Mouse (Mus musculus) MN1 (cell line): ENCODE measurements around the gene Il24.
A peak's percentile ranks its signal among the peaks of the same experiment; 100 is the strongest.

Experiments used
- DNase-seq: peaks from one replicate; pipeline ENCODE4 v3.0.0-alpha.2; 2016; ENCODE audit warnings: low spot score

The Il24 gene

DNA sequence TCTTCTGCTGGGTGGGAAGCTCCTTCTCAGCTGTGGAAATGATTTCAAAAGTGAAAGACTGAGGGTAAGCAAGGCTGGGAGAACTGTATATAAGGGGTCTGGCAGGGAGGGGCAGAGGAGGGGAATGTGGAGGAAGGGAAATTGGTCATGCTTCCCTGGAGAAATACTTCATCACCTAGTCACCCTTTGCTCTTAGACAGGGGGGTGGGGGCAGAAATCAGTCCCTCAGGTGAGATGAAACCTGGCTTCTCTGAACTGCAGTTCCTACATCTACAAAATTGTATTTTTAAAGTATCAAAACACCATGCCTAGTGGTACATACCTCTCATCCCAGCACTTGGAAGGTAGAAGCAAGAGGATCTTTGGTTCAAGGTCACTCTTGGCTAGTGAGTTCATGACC lies at the start of gene Il24:
Gene Il24 (minus strand): TSS at position 101 of the 400 bp plus-strand sequence.
- DNase-seq: no peak

DNA sequence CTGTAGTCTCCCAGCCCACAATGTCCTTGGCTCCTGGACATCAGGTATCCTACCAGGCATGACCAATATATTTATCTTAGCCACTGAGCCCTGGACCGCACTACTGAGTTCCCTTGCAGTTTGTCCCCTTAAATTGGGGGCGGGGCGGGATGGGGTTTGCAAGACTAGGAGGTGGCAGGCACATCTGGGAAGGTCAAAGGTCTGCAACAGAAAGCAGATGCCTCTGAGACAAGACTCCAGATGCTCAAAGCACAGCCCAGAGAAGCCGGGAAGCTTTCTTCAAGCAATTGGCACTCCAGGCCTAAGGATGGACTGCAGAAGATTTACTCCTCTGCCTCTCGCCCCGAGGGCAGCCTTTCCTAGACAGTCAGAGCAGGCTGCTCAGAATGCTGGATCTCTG lies 49.1 kb upstream of the Il24 start:
- DNase-seq: no peak

DNA sequence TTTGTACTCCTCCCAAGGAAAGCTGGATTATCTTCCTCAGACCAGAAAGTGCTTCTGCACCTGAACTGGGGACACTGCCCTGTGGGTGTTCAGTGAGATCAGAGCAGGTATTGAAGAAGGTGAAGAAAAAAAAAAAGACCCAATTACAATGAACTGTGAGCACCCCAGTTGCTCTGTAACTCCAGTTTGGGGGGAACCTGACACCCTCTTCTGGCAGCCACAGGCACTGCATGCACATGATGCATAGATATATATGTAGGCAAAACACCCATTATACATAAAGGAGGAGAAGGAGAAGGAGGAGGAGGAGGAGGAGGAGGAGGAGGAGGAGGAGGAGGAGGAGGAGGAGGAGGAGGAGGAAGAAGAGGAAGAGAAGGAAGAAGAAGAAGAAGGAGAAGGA lies 39.2 kb upstream of the Il24 start:
- DNase-seq: no peak

DNA sequence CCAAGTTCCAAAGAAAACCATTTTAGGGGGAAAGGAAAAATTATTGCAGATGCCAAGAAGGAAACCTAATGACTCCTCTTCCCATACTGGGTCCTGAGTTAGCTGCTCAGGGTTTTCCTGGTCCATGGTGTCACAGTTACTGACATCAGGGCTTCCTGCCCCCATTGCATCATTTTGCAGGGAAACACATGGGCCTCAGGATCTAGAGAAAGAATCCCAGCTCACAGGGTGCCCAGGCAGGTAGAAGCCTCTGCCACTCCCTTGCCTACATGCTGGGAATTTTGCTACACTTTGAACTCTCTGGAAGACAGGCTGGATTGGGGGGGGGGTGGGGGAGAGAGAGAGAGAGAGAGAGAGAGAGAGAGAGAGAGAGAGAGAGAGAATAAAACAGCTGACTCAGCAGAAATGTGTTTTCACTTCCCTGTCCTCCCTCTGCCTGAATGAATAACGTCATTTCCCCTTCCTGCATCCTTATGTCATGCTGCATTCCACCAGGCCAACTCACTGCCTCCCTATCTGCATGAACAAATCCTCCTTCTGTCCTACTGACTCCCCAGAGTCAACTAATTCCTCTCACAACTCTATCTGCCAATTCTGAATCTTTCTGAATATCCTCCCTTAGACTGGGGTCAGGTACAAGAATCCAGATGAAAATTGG lies 31.2 kb upstream of the Il24 start:
- DNase-seq: no peak

DNA sequence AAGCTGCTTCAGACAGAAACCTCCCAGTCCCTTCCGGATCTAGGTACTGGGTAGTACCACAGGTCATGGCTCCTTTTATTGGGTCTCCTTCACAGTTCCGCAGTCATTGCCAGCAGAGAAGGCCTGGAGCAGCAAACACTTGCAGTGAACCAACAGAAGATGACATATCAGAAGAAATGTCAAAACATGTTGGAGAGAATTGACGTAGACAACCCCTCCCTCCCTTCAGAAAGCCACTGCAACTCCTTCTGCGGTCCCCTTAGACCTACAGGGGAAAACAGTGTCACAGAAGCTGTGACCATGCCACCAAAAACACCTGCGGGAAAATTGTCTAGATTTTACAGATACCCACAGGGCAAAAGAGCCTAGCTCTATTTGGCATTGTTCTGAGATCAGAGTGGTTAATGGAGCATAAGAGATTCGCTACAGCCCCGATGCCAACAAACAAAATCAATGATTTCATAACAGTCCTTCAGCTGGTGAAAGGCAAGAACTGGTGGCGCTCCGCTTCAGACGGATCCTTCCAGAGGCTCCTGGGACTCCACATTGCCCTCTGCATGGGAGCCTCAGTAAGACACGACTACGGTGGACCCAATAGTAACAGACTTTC lies 24.3 kb upstream of the Il24 start, which contains the start of gene Il20:
Gene Il20 (minus strand): TSS at position 51 of the 610 bp plus-strand sequence.
- DNase-seq: no peak

DNA sequence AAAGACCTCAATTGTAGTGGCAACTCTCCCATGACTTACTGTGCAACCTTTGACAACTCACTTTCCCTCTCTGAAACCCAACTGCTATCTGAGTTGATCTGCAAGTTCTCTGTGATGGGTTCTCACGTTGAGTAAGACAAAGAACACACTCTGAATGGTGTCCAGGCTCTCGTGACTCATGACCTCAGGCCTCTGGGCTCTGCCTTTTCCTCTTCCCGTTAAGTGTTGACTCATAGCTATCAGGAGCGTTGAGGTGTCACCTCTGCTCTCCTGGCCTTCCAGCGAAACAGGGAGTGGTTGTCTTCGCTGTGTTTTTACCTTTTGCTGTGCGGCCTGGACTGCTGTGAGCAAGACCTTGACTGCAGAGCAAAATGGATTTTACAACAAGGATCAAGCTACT lies 15.3 kb upstream of the Il24 start:
- DNase-seq: no peak

DNA sequence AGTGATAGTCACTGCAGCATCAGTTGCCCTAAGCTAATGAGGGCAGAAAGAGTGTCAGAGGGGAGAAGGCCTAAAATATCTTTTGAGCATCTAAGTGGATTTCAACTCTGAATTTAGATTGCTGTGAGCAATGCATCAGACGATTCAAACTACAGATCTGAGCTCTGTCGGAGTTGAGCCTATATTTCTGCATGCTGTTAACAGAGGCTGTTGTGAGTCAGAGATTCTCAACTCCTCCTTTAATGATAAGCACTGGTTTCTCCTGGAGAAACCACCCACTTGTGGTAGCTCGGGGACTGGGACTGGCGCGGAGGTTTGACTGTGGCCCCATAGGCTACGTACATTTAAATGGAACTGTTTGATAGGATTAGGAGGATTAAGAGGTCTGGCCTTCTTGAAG lies 7.2 kb upstream of the Il24 start:
- DNase-seq: no peak

DNA sequence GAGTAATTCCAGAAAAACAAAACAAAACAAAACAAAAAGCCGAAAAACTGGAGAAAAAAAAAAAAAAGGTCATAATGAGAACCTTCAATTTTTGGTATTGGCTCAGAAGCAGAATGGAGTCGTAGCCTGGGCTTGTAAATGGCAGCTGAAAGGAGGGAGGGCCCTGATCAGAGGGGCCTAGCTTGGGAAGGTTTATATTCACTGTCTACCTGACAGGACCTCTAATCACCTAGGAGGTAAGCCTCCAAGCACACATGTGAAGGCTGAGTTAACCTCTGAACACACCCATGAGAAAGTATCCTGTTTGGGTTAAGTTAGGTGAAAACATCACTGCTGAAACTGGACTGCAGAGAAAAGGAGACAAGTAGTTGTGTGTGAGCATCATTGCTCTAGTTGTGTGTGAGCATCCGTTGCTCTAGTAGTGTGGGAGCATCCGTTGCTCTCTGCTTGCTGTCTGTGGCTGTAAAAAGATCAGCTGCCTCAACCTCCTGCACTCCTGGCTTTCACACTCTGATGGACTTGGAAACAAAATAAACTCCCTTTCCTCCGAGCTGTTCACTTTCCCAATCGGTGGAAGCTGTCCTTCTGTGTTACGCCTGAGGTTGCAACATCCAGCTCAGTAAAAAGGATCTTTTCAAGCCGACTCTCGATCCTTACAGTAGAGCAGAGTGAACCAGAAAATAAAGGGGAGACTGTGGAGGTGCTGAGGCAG lies 6.2 kb upstream of the Il24 start:
- DNase-seq: no peak

DNA sequence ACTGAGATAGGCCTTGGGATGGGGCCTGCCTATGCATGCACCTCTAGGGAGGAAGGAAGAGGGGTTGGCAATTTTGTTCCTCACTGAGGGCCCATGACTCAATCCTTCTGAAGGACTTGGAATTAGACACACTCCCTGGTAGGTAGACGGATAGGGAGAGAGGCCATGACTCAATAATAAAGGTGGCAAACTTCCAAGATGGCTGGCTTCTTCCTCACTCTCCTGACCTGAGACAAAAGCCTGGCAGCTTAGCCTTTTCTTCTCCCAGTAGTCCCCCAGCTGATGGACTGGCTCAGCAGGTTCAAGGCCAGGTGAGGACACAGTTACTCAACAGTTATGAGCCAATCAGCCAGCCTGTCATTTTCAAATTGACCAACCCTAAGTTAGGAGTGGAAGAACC lies 5.2 kb upstream of the Il24 start:
- no peak for DNase-seq

DNA sequence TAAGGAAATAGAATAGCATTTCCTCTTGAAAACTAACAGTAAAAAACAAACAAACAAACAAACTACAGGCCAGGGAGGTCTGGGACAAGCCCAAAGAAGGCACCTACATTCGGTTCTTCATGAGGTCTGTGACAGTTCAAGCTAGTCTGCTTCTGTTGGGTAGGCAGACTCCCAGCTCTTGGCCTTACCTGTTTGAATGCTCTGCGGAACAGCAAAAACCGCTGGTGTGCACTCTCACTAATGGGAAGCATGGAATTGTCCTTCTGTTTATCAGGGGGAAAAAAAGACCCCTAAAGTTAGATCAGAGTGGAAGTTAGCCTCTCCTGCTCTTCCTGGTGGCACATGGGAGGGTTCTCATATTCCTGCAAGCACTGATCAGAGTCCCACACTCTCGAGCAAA lies 4.1 kb downstream of the Il24 start:
- no peak for DNase-seq

DNA sequence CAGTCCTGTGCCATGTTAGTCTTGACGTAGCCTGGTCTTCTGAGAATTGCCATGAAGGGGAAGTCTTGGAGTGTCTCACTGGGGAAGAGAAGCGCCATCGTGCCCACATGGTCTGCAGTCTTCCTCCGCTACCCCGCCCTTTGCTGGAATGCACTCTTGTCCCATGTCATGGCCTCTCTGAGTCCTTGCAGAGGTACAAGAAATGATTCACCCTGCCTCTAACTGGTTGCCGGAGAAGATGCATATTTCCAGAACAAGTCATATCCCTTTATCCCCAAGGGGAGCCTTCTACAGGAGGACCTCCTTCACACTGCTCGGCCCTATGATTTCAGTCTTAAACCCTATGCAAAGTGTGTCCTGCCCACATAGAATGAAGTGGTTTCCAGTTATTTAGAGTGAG lies 7.3 kb downstream of the Il24 start:
- DNase-seq: no peak

DNA sequence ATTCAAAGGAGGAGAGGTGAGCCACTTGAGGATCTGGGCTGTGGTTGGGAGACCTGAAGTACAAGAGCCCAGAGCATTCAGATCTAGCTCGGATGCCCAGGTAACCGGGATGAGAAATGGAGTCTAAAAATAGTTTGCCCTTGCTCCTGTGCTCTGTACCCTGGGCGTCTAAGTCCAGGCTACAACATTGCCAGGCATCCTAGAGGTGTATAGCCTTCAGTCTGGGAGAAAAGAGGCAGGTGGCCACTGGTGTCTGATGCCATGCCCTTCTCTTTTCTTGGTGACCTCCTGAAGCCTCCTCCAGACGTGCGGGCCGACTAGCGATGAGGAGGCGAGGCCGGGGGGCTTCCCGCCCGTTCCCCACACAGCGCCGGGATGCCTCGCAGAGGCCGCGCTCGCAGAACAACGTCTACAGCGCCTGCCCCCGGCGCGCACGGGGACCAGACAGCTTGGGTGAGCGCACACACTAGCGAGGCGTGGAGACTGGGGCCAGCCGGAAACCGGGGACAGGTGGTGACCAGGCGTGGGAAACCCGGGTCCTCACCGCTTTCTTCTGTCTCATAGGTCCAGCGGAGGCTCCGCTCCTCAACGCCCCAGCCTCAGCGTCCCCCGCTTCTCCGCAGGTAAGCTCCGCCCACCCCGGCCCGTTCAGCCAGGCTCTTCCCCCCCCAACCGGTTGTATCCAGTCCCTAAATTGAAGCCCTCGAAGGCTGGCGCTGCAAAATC lies 9.2 kb downstream of the Il24 start:
- no peak for DNase-seq

DNA sequence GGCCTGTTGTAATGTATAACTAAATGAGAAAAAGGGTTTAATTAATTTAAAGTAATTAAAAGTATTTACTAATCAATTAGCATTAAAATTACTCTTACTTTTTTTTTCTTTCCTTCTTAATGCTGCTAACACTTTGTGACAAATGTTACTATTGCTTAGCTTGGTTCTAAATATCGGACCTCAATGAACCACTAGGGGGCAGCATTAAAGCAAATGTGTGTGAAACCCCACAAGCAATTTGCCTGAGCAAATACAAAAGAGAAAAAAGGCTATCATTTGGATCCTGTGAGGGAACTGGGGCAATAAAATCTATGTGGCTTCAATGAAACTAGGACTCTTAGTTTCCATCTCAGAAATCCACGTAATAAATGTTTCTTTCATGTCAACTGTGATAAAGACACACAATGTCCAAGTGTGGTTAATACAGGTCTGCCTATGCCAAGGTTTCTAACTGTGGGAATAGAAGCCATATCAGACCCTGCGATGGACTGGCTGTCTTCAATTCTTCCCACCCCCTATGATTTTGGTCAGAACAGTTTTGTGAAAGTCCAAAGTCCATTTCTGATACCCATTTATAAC lies 10.2 kb downstream of the Il24 start:
- DNase-seq: peak; percentile 64

DNA sequence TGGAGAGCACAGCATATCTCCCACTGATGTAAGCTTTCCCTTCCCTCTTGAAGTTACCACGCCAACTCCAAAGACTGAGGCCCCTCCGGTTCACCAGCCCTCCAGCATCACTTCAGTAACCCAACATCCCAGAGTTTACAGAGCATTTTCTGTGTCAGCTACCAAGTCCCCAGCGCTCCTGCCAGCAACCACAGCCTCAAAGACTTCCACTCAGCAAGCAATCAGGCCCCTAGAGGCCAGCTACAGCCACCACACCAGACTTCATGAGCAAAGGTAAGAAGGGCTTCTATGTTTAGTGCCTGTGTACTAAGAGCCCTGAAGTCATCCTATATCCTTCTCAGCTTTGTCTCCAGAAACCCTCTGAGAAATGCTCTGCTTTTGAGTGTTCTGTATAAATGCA lies 11.3 kb downstream of the Il24 start:
- DNase-seq: no peak

DNA sequence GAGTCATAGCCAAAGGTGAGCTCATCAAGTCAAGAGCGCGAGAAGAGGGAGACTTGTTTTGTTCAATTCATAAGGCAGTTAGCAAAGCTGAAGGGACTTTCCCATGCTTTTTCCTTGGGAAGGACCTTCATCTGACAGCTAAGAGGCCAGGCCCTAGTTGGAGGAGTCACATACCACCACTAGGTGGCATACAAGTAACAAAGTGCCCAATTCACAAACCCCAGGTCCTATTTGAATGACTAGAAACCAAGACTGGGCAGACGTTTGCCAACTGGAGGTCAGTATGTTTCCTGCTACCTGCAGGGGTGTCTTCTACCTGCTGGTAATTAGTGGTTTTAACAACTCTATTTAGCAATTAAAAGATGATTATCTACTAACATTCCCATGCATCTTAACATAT lies 12.1 kb downstream of the Il24 start:
- DNase-seq: peak; percentile 53

DNA sequence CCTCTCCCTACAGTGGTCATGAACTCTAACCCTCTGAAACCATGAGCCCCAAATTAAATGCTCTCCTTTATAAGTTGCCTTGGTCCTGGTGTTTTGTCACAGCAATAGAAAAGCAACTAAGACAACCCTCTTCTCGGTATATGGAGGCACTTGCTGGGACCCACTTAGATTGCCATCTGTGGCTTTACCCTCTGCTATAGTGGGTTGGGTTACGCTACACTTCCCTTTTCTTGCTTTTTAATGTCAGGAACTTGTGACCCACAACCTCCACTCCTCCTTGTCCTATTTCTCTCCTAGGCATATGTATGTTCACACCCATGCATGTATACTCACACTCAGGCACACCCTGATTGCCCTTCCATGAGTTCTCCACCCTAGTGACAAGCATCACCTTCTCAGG lies 14.3 kb downstream of the Il24 start:
- DNase-seq: no peak

DNA sequence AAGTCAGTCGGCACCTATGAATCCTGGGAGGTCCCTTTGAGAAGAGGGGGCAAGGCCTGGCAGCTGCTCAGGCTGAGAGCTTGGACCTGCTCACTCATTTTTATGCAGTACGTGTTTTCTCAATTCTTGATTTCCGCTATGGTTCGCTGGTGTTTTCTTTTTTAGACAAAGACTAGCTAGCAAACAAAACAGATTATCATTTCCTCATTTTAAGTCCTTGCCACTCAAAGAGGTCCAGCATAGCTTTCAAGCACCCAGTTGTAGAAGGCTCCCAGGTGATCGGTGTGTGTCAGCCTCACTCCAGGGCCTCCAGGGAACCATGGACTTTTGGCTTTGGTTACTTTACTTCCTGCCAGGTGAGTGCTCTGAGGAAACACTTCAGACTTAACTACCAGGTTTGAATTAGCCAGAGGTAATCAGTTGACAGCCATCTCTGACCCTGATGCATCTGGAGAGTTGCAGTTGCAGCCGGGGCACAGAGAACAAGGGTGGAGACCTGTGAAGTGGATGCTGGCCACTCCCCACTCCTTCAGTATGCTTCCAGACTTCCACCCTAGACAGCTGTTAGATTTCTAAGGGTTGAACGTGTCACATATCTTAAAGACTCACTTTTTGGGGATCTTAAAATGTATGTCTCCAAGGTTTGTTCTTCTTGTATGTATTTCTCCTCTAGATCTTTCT lies 21.6 kb downstream of the Il24 start, which contains the start of gene Fcmr:
Gene Fcmr (plus strand): TSS at position 129 of the 681 bp plus-strand sequence.
- DNase-seq: no peak

DNA sequence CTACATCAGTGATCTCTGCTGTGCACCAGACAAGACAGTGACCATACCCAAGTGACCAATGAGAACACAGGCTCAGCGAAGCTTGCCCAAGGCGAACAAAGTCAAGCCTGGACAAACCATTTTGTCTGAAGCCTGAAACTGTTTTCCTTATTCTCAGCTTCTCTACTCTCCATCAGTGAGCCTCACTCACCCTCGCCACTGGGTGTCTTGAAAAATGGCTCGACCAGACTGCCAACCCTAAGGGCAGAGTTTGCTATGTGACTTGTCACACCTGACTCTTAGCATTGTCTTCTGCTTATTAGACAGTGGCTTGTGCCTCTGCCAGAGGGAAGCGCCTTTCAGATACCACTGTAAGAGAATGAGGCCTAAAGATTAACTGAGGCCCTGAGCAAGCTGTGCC lies 22.5 kb downstream of the Il24 start:
- DNase-seq: no peak

DNA sequence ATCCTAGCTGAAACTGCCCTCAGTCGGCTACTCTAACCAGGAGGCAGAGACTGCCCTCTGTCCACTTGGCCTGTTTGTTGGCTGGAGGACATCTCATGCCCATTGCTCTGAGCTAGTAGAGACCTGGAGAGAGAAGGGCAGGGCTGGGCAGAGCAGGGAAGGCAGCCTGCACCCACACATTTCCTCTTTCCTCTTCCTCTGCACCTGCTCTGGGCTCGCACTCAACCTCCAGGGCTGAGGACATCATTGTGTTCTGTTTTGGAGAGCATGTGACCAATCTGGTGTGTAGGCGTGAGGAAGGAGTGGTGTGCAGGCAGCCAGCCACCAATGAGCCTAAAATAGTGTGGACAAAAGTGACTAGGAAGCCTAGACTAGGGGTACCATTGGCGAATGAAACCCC lies 23.0 kb downstream of the Il24 start:
- no peak for DNase-seq

DNA sequence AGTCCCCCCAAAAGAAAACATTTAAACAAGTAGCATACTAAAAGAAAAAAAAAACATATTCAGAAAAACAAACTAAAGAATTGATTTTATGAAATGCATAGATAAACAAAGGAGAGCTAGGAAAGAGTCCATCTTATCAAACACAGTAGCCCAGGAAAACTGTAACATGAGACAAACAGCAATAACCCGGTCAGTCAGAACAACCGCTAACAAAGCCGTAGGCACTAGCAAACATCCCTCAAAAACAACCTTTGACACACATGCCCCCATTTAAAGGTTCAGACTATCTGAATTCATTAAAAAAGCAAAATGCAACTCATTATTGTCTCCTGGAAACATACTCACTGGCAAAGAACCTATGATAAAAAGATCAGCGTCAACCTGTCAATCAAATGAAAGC lies 29.8 kb downstream of the Il24 start:
- no peak for DNase-seq

DNA sequence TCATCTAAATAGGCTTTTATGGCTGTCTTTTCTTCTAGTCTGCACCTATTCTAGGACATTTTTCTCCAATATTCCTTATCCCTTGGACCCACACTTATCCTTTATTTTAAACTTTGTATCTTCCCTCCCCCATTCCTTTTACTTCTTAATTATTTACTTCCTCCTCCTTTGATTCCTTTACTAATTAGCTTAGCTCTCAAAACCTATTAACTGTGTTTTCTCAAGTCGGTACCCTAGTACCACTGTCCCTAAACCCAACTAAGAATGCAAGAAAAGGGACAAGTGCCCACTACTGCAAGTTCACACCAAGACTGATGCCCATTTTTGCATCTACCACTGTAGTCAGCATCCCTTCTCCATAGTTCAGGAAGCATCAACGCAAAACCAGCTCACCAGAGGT lies 31.5 kb downstream of the Il24 start:
- no peak for DNase-seq

DNA sequence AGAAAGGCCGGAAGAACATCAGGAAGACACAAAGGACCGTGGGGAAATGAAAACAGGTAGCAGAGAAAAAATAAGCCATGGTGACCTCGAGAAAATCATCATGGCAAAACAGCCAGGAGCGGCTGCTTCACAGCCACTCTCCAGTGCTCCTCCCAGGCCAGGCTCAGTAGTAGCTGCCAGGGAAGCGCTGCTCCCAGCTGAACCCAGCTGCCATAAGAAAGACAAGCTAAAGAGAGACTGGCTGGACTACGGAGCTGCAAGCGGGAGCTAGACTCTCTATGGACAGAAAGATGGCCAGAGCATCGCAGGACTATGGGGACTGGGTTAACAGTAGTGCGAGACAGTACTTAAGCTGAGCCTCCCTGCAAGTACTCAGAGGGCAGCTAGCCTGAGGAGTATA lies 32.4 kb downstream of the Il24 start:
- DNase-seq: no peak
